Mouse (Mus musculus) heart, adult 2 months (tissue): ENCODE measurements around the gene 4930402F06Rik.

ENCODE experiments used
- CTCF ChIP-seq: fragments of 200-600 bp; IDR thresholded peaks from 2 replicates; pipeline ENCODE4 v1.8.1; 2022; ENCODE audit warnings: antibody characterized with exemption, mild to moderate bottlenecking, moderate library complexity
- POLR2A ChIP-seq: fragments of 200-500 bp; IDR thresholded peaks from 2 replicates; pipeline ENCODE4 v1.6.1; 2011; ENCODE audit warnings: mild to moderate bottlenecking, low read depth, low read length, control low read depth; ENCODE audit not compliant: insufficient read depth

DNA sequence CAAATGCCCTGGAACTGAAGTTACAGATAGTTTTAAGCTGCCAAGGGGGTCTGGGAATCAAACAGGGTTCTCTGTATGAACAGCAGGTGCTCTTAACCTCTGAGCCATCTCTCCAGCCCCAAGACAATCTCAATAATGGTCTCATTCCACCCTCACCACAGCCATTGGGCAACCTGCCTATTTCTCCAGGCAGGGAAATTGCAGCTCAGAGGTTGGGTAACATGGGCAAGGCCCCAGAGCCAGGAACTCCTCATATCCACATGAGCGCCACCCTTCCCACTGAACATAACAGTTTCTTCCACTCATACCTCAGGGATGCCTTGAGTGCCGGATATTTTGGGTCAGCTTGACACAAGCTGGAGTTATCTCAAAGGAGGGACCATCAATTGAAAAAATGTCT, 40.8 kb upstream of the 4930402F06Rik start:
- TF ChIP-seq CTCF, result no peak
- TF ChIP-seq POLR2A, result no peak
